Mouse (Mus musculus): ENCODE measurements around the gene Ror2.

DNA sequence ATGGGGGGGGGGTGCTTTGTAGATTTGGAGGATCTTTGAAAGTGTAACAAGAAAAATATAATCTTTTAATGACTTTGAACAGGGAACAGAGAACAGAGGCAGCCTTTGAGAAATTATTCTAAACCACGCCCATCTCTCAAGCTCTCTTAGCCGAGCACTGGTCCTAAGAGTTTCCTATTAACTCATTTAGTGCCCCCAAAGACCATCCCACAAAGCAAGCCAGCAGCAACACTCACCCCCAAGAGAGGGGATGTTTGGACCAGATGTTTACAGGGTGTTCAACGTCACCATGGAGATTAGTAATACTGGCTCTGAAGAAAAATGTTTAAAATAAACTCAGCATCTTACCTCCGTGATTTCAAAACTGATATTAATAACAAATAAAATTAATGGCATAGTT, 27.4 kb downstream of the Ror2 start:
- no peak for TF ChIP-seq POLR2A (IDR thresholded peaks at IDR 0.05; ENCODE audit: extremely low read depth, insufficient read depth, low read length)
- no peak for TF ChIP-seq CTCF (IDR thresholded peaks at IDR 0.05; ENCODE audit: low read depth, low read length)

All from liver, adult 2 months (tissue).